Mouse (Mus musculus) hindbrain, postnatal 0 days (tissue): ENCODE measurements around the gene Plcb3. TPM values are rescaled to one million over a fixed set of nuclear protein-coding genes. Genes with fewer than 3 reads are reported as not detected.

Source experiments
- ATAC-seq: fragments of 200-750 bp; cut with Nextera tagmentation; 2 replicates; pipeline ENCODE4 v1.8.0; 2017; ENCODE audit warnings: mild to moderate bottlenecking, moderate TSS enrichment, moderate library complexity
- DNase-seq: peaks from one replicate; pipeline ENCODE4 v3.0.0-alpha.2; 2015; ENCODE audit warnings: low spot score
- H3K27ac ChIP-seq: fragments of 300-500 bp; sonication (generic); 2 replicates; pipeline ENCODE4 v1.5.1; 2014; ENCODE audit warnings: mild to moderate bottlenecking
- H3K27me3 ChIP-seq: fragments of 300-500 bp; sonication (generic); 2 replicates; pipeline ENCODE4 v1.6.1; 2014; ENCODE audit warnings: low read length, mixed read lengths; ENCODE audit not compliant: insufficient read depth
- H3K36me3 ChIP-seq: fragments of 300-500 bp; sonication (generic); 2 replicates; pipeline ENCODE4 v1.6.1; 2014; ENCODE audit warnings: low read length, mixed read lengths; ENCODE audit not compliant: insufficient read depth
- H3K4me1 ChIP-seq: fragments of 300-500 bp; sonication (generic); 2 replicates; pipeline ENCODE4 v1.6.1; 2014; ENCODE audit warnings: antibody characterized with exemption, low read length, mixed read lengths; ENCODE audit not compliant: insufficient read depth
- H3K4me2 ChIP-seq: fragments of 300-500 bp; sonication (generic); 2 replicates; pipeline ENCODE4 v1.6.1; 2014; ENCODE audit warnings: low read depth, mild to moderate bottlenecking, low read length, moderate library complexity, mixed read lengths
- H3K4me3 ChIP-seq: fragments of 300-500 bp; sonication (generic); 2 replicates; pipeline ENCODE4 v1.5.1; 2014; ENCODE audit warnings: low read length
- H3K9ac ChIP-seq: fragments of 300-500 bp; sonication (generic); replicated peaks from 2 replicates; pipeline ENCODE4 v1.6.1; 2014; ENCODE audit warnings: mild to moderate bottlenecking, low read length, moderate library complexity, mixed read lengths
- H3K9me3 ChIP-seq: fragments of 300-500 bp; sonication (generic); 2 replicates; pipeline ENCODE4 v1.6.1; 2016; ENCODE audit warnings: low read length, mixed read lengths
- CTCF ChIP-seq: IDR thresholded peaks from 2 replicates; pipeline ENCODE4 v1.5.1; 2016; ENCODE audit warnings: antibody characterized with exemption, control low read depth, low read depth
- WGBS: fragments of 180-500 bp; shearing (Covaris S2); extraction: QIAGEN DNeasy Blood & Tissue Kit; methylation state at CpG from one replicate; pipeline ENCODE4 v1.1.7; 2014; 5-methylcytosine and 5-hydroxymethylcytosine counted together
- polyA plus RNA-seq: library from polyadenylated mRNA; unstranded; fragments of >200 nt; fragmentation: Nextera tagmentation; extraction: Ambion mirVana; gene quantifications from 2 replicates; pipeline ENCODE4 v1.2.1, GENCODE M21; 2015
- total RNA-seq: library from RNA; depleted of rRNA; stranded (reverse); fragments of >200 nt; gene quantifications from 2 replicates; pipeline ENCODE4 v1.2.3, GENCODE M21; 2014

Gene Plcb3
- total and polyA plus RNA-seq, 2 experiments from 2014 or later, result 11.1 to 18.5 TPM

DNA sequence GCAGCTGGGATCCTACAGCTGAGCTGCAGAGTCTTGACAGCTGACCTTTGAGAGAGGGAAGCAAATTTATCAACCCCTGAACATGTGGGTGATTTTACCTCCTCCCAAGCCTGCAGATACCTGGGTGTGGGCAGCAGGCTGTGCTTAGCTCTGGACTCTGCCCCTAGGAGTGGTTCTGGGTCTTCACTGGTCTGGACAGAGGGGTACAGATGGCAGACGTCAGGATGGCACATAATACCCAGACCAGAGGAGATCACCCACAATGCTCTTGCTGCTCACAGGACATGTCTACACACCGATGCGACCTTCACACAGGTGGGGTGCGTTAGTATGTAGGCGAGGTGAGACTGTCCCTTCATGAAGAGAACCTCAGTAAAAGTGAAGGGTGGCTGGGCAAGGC is 26.7 kb downstream of the Plcb3 start:
- Histone ChIP-seq H3K4me1 (peaks cover 14% of the 10 kb centered on the region), H3K4me3 (no peak overlapping the region), H3K9ac (no peak overlapping the region; the same call in 1 of the 2 replicates), H3K9me3 (no peaks in the 10 kb centered on the region), H3K27me3 (no peaks in the 10 kb centered on the region), H3K36me3 (no peaks in the 10 kb centered on the region), H3K4me2 (no peak overlapping the region; the same call in 1 of the 2 replicates), H3K27ac (no peak overlapping the region)
- no peak for DNase-seq
- 88% methylated on average over 5 of the region's 5 CpGs for WGBS
- TF ChIP-seq CTCF, result no peak
- ATAC-seq, result no peak

GRCm38 (mm10) chr19:6948186-6948585 is 28.1 kb downstream of the Plcb3 start:
- peaks cover 13% of the 10 kb centered on the region for H3K4me1 ChIP-seq
- H3K36me3 ChIP-seq, result no peaks in the 10 kb centered on the region
- H3K9ac ChIP-seq, result 0 out of 2 replicates have a peak overlapping the region, but pooled peaks have one; percentile 13
- peak; percentile 35 for DNase-seq
- no peak overlapping the region for H3K4me3 ChIP-seq
- no peak overlapping the region; the same call in 1 of the 2 replicates for H3K27ac ChIP-seq
- no peak overlapping the region for H3K4me2 ChIP-seq
- no peaks in the 10 kb centered on the region for H3K27me3 ChIP-seq
- WGBS, result 53% methylated on average over 4 of the region's 4 CpGs
- no peak for TF ChIP-seq CTCF
- no peaks in the 10 kb centered on the region for H3K9me3 ChIP-seq
- no peak for ATAC-seq

DNA sequence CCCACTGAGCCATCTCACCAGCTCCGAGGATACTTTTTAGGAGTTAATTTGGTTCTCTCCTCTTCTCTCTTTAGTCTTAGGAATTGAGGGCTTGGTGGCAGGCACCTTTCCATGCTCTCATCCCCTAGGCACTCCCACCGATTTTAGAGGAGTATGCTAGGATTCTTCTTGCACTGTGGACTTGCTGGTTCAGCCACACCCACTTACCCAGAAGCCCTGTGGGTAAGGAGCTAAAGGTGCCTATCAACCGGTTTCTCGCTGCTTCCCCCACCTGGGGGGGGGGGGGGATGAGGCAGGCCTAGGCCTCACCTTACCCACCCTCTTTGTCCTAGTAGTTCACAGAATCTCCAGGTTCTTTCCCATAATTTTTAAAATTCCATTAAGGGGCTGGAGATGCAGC is 28.5 kb downstream of the Plcb3 start:
- Histone ChIP-seq H3K9me3 (no peaks in the 10 kb centered on the region), H3K27ac (no peak overlapping the region; the same call in 1 of the 2 replicates), H3K4me2 (no peak overlapping the region), H3K9ac (0 out of 2 replicates have a peak overlapping the region, but pooled peaks have one; percentile 13), H3K4me3 (no peak overlapping the region), H3K36me3 (no peaks in the 10 kb centered on the region), H3K27me3 (no peaks in the 10 kb centered on the region), H3K4me1 (peaks cover 13% of the 10 kb centered on the region)
- WGBS, result 55% methylated on average over 4 of the region's 4 CpGs
- ATAC-seq (no peak), DNase-seq (no peak)
- no peak for TF ChIP-seq CTCF

GRCm38 (mm10) chr19:6943709-6944108 is 32.6 kb downstream of the Plcb3 start:
- ATAC-seq (no peak), DNase-seq (no peak)
- no peak overlapping the region for H3K4me2 ChIP-seq
- no peaks in the 10 kb centered on the region for H3K27me3 ChIP-seq
- no peak overlapping the region for H3K9ac ChIP-seq
- no peaks in the 10 kb centered on the region for H3K36me3 ChIP-seq
- 92% methylated on average over 6 of the region's 6 CpGs for WGBS
- no peak overlapping the region for H3K4me3 ChIP-seq
- no peak for TF ChIP-seq CTCF
- H3K4me1 ChIP-seq, result peaks cover 24% of the 10 kb centered on the region
- H3K27ac ChIP-seq, result no peak overlapping the region
- no peaks in the 10 kb centered on the region for H3K9me3 ChIP-seq

GRCm38 (mm10) chr19:6942764-6943163 is 33.5 kb downstream of the Plcb3 start:
- H3K27me3 ChIP-seq, result no peaks in the 10 kb centered on the region
- DNase-seq, result no peak
- 29% methylated on average over 5 of the region's 5 CpGs for WGBS
- H3K9ac ChIP-seq, result peak overlapping the region; percentile 80
- TF ChIP-seq CTCF, result no peak
- peak overlapping the region; percentile 61 for H3K4me3 ChIP-seq
- peak overlapping the region; percentile 91 for H3K27ac ChIP-seq
- H3K4me1 ChIP-seq, result peaks cover 24% of the 10 kb centered on the region
- H3K4me2 ChIP-seq, result peak overlapping the region; percentile 99
- H3K36me3 ChIP-seq, result no peaks in the 10 kb centered on the region
- H3K9me3 ChIP-seq, result no peaks in the 10 kb centered on the region
- no peak for ATAC-seq

DNA sequence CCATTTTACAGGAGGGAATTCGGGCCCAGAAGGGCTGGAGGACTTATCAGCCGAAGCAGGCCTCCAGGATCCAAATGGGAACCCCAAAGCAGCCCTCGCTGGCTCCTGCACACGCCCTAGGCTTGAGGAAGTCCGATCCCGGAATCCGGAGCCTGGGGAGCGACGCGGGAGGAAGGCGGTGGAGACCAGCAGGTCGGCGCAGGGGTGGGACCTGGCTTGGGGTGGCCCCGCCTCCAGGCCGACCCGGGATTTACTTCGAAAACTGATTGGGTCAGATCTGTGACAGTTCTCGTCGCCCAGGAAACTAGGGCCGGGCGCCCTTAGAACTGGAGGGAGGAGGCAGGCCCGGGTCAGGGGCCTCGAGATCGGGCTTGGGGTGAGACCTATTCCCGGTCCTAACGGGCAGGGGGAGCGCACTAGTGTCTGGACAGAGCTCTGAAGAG is 34.0 kb downstream of the Plcb3 start, which contains the start of gene Gpr137:
Gpr137 (minus strand) TSS at position 232 of the 443 bp plus-strand sequence.
- H3K36me3 ChIP-seq, result no peaks in the 10 kb centered on the region
- TF ChIP-seq CTCF, result no peak
- H3K9ac ChIP-seq, result peak within 1 kb of the TSS; percentile 80
- H3K27me3 ChIP-seq, result no peaks in the 10 kb centered on the region
- H3K4me3 ChIP-seq, result peak within 1 kb of the TSS; percentile 61
- peak within 1 kb of the TSS; percentile 91 for H3K27ac ChIP-seq
- H3K4me2 ChIP-seq, result peak within 1 kb of the TSS; percentile 99
- no peaks in the 10 kb centered on the region for H3K9me3 ChIP-seq
- peaks cover 24% of the 10 kb centered on the region for H3K4me1 ChIP-seq
- WGBS, result under 1% methylated on average over 27 of the region's 27 CpGs
- peak; percentile 94 for DNase-seq
- ATAC-seq, result peak; percentile 84
